ENCODE assay signal across 11 mouse cellular contexts in the genomic region with DNA sequence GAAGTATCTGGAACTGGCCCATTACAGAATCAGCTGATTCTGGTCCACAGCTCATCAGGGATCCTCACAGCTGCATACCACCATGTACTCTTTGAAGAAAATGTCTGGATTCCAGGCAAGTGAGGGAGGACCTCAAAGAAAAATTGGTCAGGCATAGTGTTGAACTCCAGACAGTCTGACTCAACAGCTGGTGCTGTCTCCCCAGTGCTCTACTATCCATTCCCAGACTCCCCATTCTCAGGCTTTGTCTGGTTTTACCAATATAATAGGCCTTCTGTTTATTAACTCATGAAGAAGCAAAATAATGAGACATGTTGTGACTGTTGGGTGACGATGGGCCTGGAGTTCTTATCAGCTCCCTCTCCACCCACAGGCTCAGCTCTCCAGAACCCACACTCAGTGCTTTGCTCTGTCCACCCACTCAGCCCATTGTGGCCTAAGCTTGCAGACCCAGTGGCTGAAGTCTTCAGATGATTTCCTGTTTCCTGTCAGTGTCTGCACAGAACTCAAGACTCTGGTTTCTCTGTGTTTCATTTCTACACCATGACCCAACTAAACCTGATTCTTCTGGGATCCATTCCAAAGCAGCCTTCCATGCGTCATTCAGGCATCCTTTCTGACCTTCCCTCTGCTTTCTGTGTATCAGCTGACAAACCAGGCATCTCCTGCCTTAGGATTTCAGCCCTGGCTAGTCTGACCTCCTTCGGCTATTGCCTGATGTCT.
A peak's percentile ranks its signal among the peaks of the same experiment; 100 is the strongest.
DNase-seq lines count a peak whose midpoint lies in the region; ATAC-seq and TF ChIP-seq lines count a peak whose summit lies in the region.
"Had no signal": no experiment of that assay in that cellular context is flagged by ENCODE, and none has a peak within 500 bp of the region (broad histone marks: within the 10 kb centered on the region; RNA-seq: fewer than 3 reads in every experiment).

No protein-coding gene starts in this region.

- peak; percentile 46 for DNase-seq in kidney, adult 11 months
- peak; percentile 7 for DNase-seq in CD4-positive helper T cell, adult 2 months (ENCODE audit: low read depth, low spot score)
- peak; percentile 75 to 78 for DNase-seq in heart, postnatal 10 days
- no peak for DNase-seq in left cerebral cortex, adult 2 months (ENCODE audit: extremely low spot score in 1 of 2, low spot score in 2 of 2)
- DNase-seq in right cerebral cortex, postnatal 36 days (ENCODE audit: low spot score in 2 of 2) = no peak
- DNase-seq: cerebellum, adult 11-12 months had no signal

- no peaks in the 10 kb centered on the region for H3K9me3 ChIP-seq in kidney, embryonic 16.5 days (ENCODE audit: low read length)
- no peaks in the 10 kb centered on the region for H3K9me3 ChIP-seq in midbrain, embryonic 16.5 days (replicated peaks; ENCODE audit: control insufficient read depth, low read length, poor library complexity, severe bottlenecking)
- H3K9me3 ChIP-seq: G1E; limb, embryonic 12.5 days had no signal

- H3K9ac ChIP-seq in kidney, embryonic 16.5 days (replicated peaks; ENCODE audit: low read length) = no peak overlapping the region
- no peak overlapping the region for H3K9ac ChIP-seq in midbrain, embryonic 16.5 days (ENCODE audit: low read depth, low read length)
- H3K9ac ChIP-seq: limb, embryonic 12.5 days had no signal

- no peak overlapping the region for H3K4me2 ChIP-seq in kidney, embryonic 16.5 days (replicated peaks; ENCODE audit: low read depth, low read length)
- no peak overlapping the region for H3K4me2 ChIP-seq in midbrain, embryonic 16.5 days (ENCODE audit: low read length)
- H3K4me2 ChIP-seq: limb, embryonic 12.5 days had no signal

- no peak for TF ChIP-seq POLR2A in cortical plate, adult 2 months (IDR thresholded peaks at IDR 0.05; ENCODE audit: extremely low read depth, insufficient read depth, low read length)

- WGBS in kidney, embryonic 16.5 days = 44% methylated on average over 3 of the region's 3 CpGs
- WGBS in midbrain, embryonic 16.5 days = 79% methylated on average over 3 of the region's 3 CpGs

- no peak overlapping the region for H3K27ac ChIP-seq in kidney, embryonic 16.5 days (ENCODE audit: low read length)
- H3K27ac ChIP-seq in cortical plate, adult 2 months (ENCODE audit: insufficient read depth, low read length) = peak overlapping the region; percentile 16; the same call in 1 of the 2 replicates
- no peak overlapping the region for H3K27ac ChIP-seq in left cerebral cortex, adult 2 months
- H3K27ac ChIP-seq in midbrain, embryonic 16.5 days (ENCODE audit: low read length) = no peak overlapping the region
- H3K27ac ChIP-seq: limb, embryonic 12.5 days had no signal

- no peaks in the 10 kb centered on the region for H3K4me1 ChIP-seq in kidney, embryonic 16.5 days (ENCODE audit: insufficient read depth, low read length)
- no peaks in the 10 kb centered on the region for H3K4me1 ChIP-seq in cortical plate, adult 2 months (ENCODE audit: control insufficient read depth, insufficient read depth, low read length)
- no peaks in the 10 kb centered on the region for H3K4me1 ChIP-seq in midbrain, embryonic 16.5 days (ENCODE audit: control insufficient read depth, insufficient read depth, low read length)
- H3K4me1 ChIP-seq: limb, embryonic 12.5 days had no signal

- H3K27me3 ChIP-seq in kidney, embryonic 16.5 days (ENCODE audit: insufficient read depth, low read length) = no peaks in the 10 kb centered on the region
- H3K27me3 ChIP-seq in midbrain, embryonic 16.5 days (ENCODE audit: control insufficient read depth, insufficient read depth, low read depth, low read length) = no peaks in the 10 kb centered on the region
- H3K27me3 ChIP-seq: limb, embryonic 12.5 days had no signal

- TF ChIP-seq CTCF in cortical plate, adult 2 months (IDR thresholded peaks at IDR 0.05; ENCODE audit: extremely low read depth, insufficient read depth, low read length) = no peak
- no peak for TF ChIP-seq CTCF in left cerebral cortex, adult 2 months (IDR thresholded peaks at IDR 0.05)

- H3K4me3 ChIP-seq in kidney, embryonic 16.5 days (ENCODE audit: low read length) = no peak overlapping the region
- H3K4me3 ChIP-seq in cortical plate, adult 2 months (ENCODE audit: insufficient read depth, low read length) = no peak overlapping the region
- no peak overlapping the region for H3K4me3 ChIP-seq in left cerebral cortex, adult 2 months
- H3K4me3 ChIP-seq in midbrain, embryonic 16.5 days (ENCODE audit: low read depth, low read length) = no peak overlapping the region
- H3K4me3 ChIP-seq: limb, embryonic 12.5 days had no signal

- intact Hi-C loops in heart, postnatal 10 days (cut with DNase I) = loop anchor here (5.0 kb wide), 1 partner anchor 170 kb away; a partner anchor contains a TSS
- intact Hi-C loops in left cerebral cortex, adult 2 months (cut with DNase I) = no loop called here

- H3K36me3 ChIP-seq in kidney, embryonic 16.5 days (ENCODE audit: insufficient read depth, low read length) = no peaks in the 10 kb centered on the region
- no peaks in the 10 kb centered on the region for H3K36me3 ChIP-seq in midbrain, embryonic 16.5 days (ENCODE audit: control insufficient read depth, insufficient read depth, low read length)
- H3K36me3 ChIP-seq: G1E; limb, embryonic 12.5 days had no signal

- no peak for ATAC-seq in kidney, embryonic 16.5 days (ENCODE audit: low FRiP score, low TSS enrichment)
- no peak for ATAC-seq in midbrain, embryonic 16.5 days

Comparison
In these comparisons a context has a peak if more than half of its experiments do, and no peak if none do; other contexts are left out.
1. DNase-seq: peak in kidney, adult 11 months (single experiment), CD4-positive helper T cell, adult 2 months (single experiment) and heart, postnatal 10 days (2 of 2); none in left cerebral cortex, adult 2 months (0 of 2) and right cerebral cortex, postnatal 36 days (0 of 2).